Mouse (Mus musculus) MEL (cell line): ENCODE results near the gene Msantd2. TPM values are rescaled to one million over a fixed set of nuclear protein-coding genes. Genes with fewer than 3 reads are reported as not detected.

Experiments used
- DNase-seq: peaks from one replicate; pipeline ENCODE4 v3.0.0; 2011; ENCODE audit warnings: low read depth, low spot score
- H3K27ac ChIP-seq: 2 replicates; pipeline ENCODE4 v1.5.1; 2012; ENCODE audit warnings: low read depth, mild to moderate bottlenecking, control low read depth, low read length, moderate library complexity; ENCODE audit not compliant: control insufficient read depth
- H3K27me3 ChIP-seq, 2 experiments: fragments of 150-350 bp in 1 of 2; sonication (generic) in 1 of 2; 2 replicates each; pipeline ENCODE4 v1.6.1; 2012; ENCODE audit warnings: low read length in 2 of 2, mild to moderate bottlenecking in 2 of 2, improper control_type of control experiment in 1 of 2, moderate library complexity in 1 of 2; ENCODE audit not compliant: insufficient read depth in 2 of 2, control insufficient read depth in 1 of 2
- H3K36me3 ChIP-seq, 2 experiments: 2 replicates each; pipeline ENCODE4 v1.6.1; 2012 to 2014; ENCODE audit warnings: low read length in 2 of 2, improper control_type of control experiment in 1 of 2, inconsistent platforms in 1 of 2, mild to moderate bottlenecking in 1 of 2; ENCODE audit not compliant: insufficient read depth in 2 of 2, control insufficient read depth in 1 of 2
- H3K4me1 ChIP-seq, 2 experiments: fragments of 150-350 bp in 1 of 2; sonication (generic) in 1 of 2; 2 replicates each; pipeline ENCODE4 v1.6.1; 2012; ENCODE audit warnings: low read length in 2 of 2, improper control_type of control experiment in 1 of 2, mild to moderate bottlenecking in 1 of 2; ENCODE audit not compliant: insufficient read depth in 2 of 2, control insufficient read depth in 1 of 2
- H3K4me3 ChIP-seq, 2 experiments: fragments of 150-350 bp in 1 of 2; sonication (generic) in 1 of 2; 2 replicates each; pipeline ENCODE4 v1.5.1; 2012; ENCODE audit warnings: low read depth in 2 of 2, low read length in 2 of 2, mild to moderate bottlenecking in 2 of 2, moderate library complexity in 2 of 2, control low read depth in 1 of 2, improper control_type of control experiment in 1 of 2; ENCODE audit not compliant: control insufficient read depth in 1 of 2, insufficient read depth in 1 of 2
- H3K79me2 ChIP-seq: 2 replicates; pipeline ENCODE4 v1.6.1; 2012; ENCODE audit warnings: mild to moderate bottlenecking, low read length, moderate library complexity; ENCODE audit not compliant: control insufficient read depth, poor library complexity, insufficient read depth
- H3K9ac ChIP-seq: 2 replicates; pipeline ENCODE4 v1.6.1; 2012; ENCODE audit warnings: low read depth, mild to moderate bottlenecking, control low read depth, low read length, moderate library complexity; ENCODE audit not compliant: control insufficient read depth, poor library complexity, severe bottlenecking
- H3K9me3 ChIP-seq: fragments of 150-350 bp; sonication (generic); replicated peaks from 2 replicates; pipeline ENCODE4 v1.6.1; 2012; ENCODE audit warnings: mild to moderate bottlenecking, low read length, improper control_type of control experiment, moderate library complexity; ENCODE audit not compliant: insufficient read depth
- CHD1 ChIP-seq: IDR thresholded peaks from 2 replicates; pipeline ENCODE4 v1.6.1; 2012; ENCODE audit warnings: low read depth, mild to moderate bottlenecking, inconsistent platforms, low read length, improper control_type of control experiment
- EP300 ChIP-seq, 2 experiments: IDR thresholded peaks; 2 replicates each; pipeline ENCODE4 v1.6.1; 2011; ENCODE audit warnings: improper control_type of control experiment in 2 of 2, low read length in 2 of 2, low read depth in 1 of 2, mild to moderate bottlenecking in 1 of 2
- ETS1 ChIP-seq: IDR thresholded peaks from 2 replicates; pipeline ENCODE4 v1.6.1; 2012; ENCODE audit warnings: low read depth, mild to moderate bottlenecking, inconsistent platforms, low read length, improper control_type of control experiment, moderate library complexity
- HCFC1 ChIP-seq: IDR thresholded peaks from 2 replicates; pipeline ENCODE4 v1.6.1; 2012; ENCODE audit warnings: low read depth, mild to moderate bottlenecking, inconsistent platforms, low read length, improper control_type of control experiment, moderate library complexity
- JUND ChIP-seq: IDR thresholded peaks from 2 replicates; pipeline ENCODE4 v1.6.1; 2011; ENCODE audit warnings: low read depth, mild to moderate bottlenecking, improper control_type of control experiment, low read length
- MAFK ChIP-seq: IDR thresholded peaks from 2 replicates; pipeline ENCODE4 v1.6.1; 2011; ENCODE audit warnings: low read depth, mild to moderate bottlenecking, low read length, improper control_type of control experiment, borderline replicate concordance
- MAZ ChIP-seq: IDR thresholded peaks from 2 replicates; pipeline ENCODE4 v1.6.1; 2012; ENCODE audit warnings: low read depth, mild to moderate bottlenecking, inconsistent platforms, low read length, improper control_type of control experiment
- MYB ChIP-seq: IDR thresholded peaks from 2 replicates; pipeline ENCODE4 v1.6.1; 2011; ENCODE audit warnings: mild to moderate bottlenecking, low read depth, low read length, improper control_type of control experiment
- MYC ChIP-seq: IDR thresholded peaks from 2 replicates; pipeline ENCODE4 v1.6.1; 2011; ENCODE audit warnings: low read depth, mild to moderate bottlenecking, low read length, improper control_type of control experiment, moderate library complexity
- POLR2A ChIP-seq, 2 experiments: IDR thresholded peaks; 2 replicates each; pipeline ENCODE4 v1.6.1; 2011 to 2012; ENCODE audit warnings: low read length in 2 of 2, mild to moderate bottlenecking in 2 of 2, control low read depth in 1 of 2, improper control_type of control experiment in 1 of 2, low read depth in 1 of 2, moderate library complexity in 1 of 2; ENCODE audit not compliant: control insufficient read depth in 1 of 2, insufficient read depth in 1 of 2, poor library complexity in 1 of 2
- POLR2AphosphoS5 ChIP-seq: IDR thresholded peaks from 2 replicates; pipeline ENCODE4 v1.6.1; 2012; ENCODE audit warnings: low read depth, borderline replicate concordance, mild to moderate bottlenecking, inconsistent platforms, low read length, moderate library complexity, mixed read lengths
- RAD21 ChIP-seq: IDR thresholded peaks from 2 replicates; pipeline ENCODE4 v1.6.1; 2011; ENCODE audit warnings: mild to moderate bottlenecking, low read depth, low read length, improper control_type of control experiment
- SIN3A ChIP-seq: IDR thresholded peaks from 2 replicates; pipeline ENCODE4 v1.6.1; 2012; ENCODE audit warnings: low read length, improper control_type of control experiment, inconsistent platforms
- TAL1 ChIP-seq: IDR thresholded peaks from 2 replicates; pipeline ENCODE4 v1.6.1; 2012; ENCODE audit warnings: mild to moderate bottlenecking, inconsistent platforms, low read length, moderate library complexity, mixed read lengths
- TBP ChIP-seq: IDR thresholded peaks from 2 replicates; pipeline ENCODE4 v1.8.0; 2011; ENCODE audit warnings: low read depth, low read length, improper control_type of control experiment
- USF1 ChIP-seq: IDR thresholded peaks from 2 replicates; pipeline ENCODE4 v1.6.1; 2014; ENCODE audit warnings: low read depth, mild to moderate bottlenecking, inconsistent platforms, low read length, improper control_type of control experiment, moderate library complexity
- ZC3H11A ChIP-seq: IDR thresholded peaks from 2 replicates; pipeline ENCODE4 v1.6.1; 2012; ENCODE audit warnings: low read depth, mild to moderate bottlenecking, inconsistent platforms, low read length, improper control_type of control experiment
- ZMIZ1 ChIP-seq: IDR thresholded peaks from 2 replicates; pipeline ENCODE4 v1.6.1; 2012; ENCODE audit warnings: low read depth, mild to moderate bottlenecking, inconsistent platforms, low read length, improper control_type of control experiment, moderate library complexity
- ZNF384 ChIP-seq: IDR thresholded peaks from 2 replicates; pipeline ENCODE4 v1.6.1; 2012; ENCODE audit warnings: low read depth, mild to moderate bottlenecking, inconsistent platforms, low read length, improper control_type of control experiment
- polyA plus RNA-seq, 2 experiments: library from polyadenylated mRNA; stranded (reverse) in 1 of 2; unstranded in 1 of 2; fragments of >175 nt in 1 of 2; fragments of >200 nt in 1 of 2; gene quantifications; 2 replicates each; pipeline versions ENCODE4 v1.2.1 to v1.2.4; 2012; ENCODE audit warnings: low replicate concordance in 2 of 2, low read depth in 1 of 2; ENCODE audit not compliant: insufficient read length in 2 of 2, insufficient read depth in 1 of 2, missing spikeins in 1 of 2
- total RNA-seq: library from RNA; depleted of rRNA; stranded (reverse); fragments of 300-350 nt; gene quantifications from 2 replicates; pipeline ENCODE4 v1.2.3, GENCODE M21; 2012

Msantd2 gene
- total and polyA plus RNA-seq, 3 experiments = 15.5 to 26.2 TPM; not detected in 1

GRCm38 (mm10) chr9:37460043-37460960 lies 28.8 kb upstream of the Msantd2 start:
- no peak overlapping the region for H3K4me3 ChIP-seq
- H3K79me2 ChIP-seq = no peaks in the 10 kb centered on the region
- no peak for DNase-seq
- TF ChIP-seq MYB = no peak
- H3K27ac ChIP-seq = no peak overlapping the region
- H3K9ac ChIP-seq = no peak overlapping the region
- no peaks in the 10 kb centered on the region for H3K9me3 ChIP-seq
- H3K27me3 ChIP-seq = peaks cover 3 to 5% of the 10 kb centered on the region in 2 experiments
- no peaks in the 10 kb centered on the region for H3K36me3 ChIP-seq
- no peaks in the 10 kb centered on the region for H3K4me1 ChIP-seq

- Histone ChIP-seq H3K79me2 (no peaks in the 10 kb centered on the region), H3K9ac (no peak overlapping the region), H3K27me3 (peaks cover 3 to 5% of the 10 kb centered on the region in 2 experiments), H3K4me3 (no peak overlapping the region), H3K36me3 (no peaks in the 10 kb centered on the region), H3K27ac (no peak overlapping the region), H3K9me3 (no peaks in the 10 kb centered on the region), H3K4me1 (no peaks in the 10 kb centered on the region)
- no peak for DNase-seq
- TF ChIP-seq EP300 (IDR thresholded peaks at IDR 0.05; ENCODE audit: low read depth in 1 of 2, low read length in 2 of 2) (no peak), HCFC1 (no peak), TAL1 (no peak), ETS1 (no peak), RAD21 (no peak), MAFK (no peak), JUND (no peak), ZNF384 (no peak)
Measured at GRCm38 (mm10) chr9:37460961-37461340, 28.2 kb upstream of the Msantd2 start.

GRCm38 (mm10) chr9:37461571-37461970 lies 27.5 kb upstream of the Msantd2 start:
- Histone ChIP-seq H3K27me3 (peaks cover 3 to 5% of the 10 kb centered on the region in 2 experiments), H3K27ac (no peak overlapping the region), H3K9ac (no peak overlapping the region), H3K4me3 (no peak overlapping the region), H3K4me1 (no peaks in the 10 kb centered on the region), H3K9me3 (no peaks in the 10 kb centered on the region), H3K79me2 (no peaks in the 10 kb centered on the region), H3K36me3 (no peaks in the 10 kb centered on the region)
- TF ChIP-seq MYC (no peak), TAL1 (no peak), MAZ (no peak), JUND (no peak), POLR2AphosphoS5 (no peak), TBP (no peak), CHD1 (no peak), ZMIZ1 (no peak), MAFK (no peak), ZC3H11A (no peak), USF1 (no peak), RAD21 (no peak), EP300 (IDR thresholded peaks at IDR 0.05; ENCODE audit: low read depth in 1 of 2, low read length in 2 of 2) (no peak), POLR2A (IDR thresholded peaks at IDR 0.05; ENCODE audit: control insufficient read depth in 1 of 2, insufficient read depth in 1 of 2, low read depth in 1 of 2, low read length in 2 of 2, poor library complexity in 1 of 2) (no peak), SIN3A (no peak), ZNF384 (no peak)
- DNase-seq = no peak
